Mouse (Mus musculus): ENCODE measurements around the gene Tex37. TPM values are rescaled to one million over a fixed set of nuclear protein-coding genes. Genes with fewer than 3 reads are reported as not detected.

Tex37 gene
- total RNA-seq, 2 experiments from 2014 or later, result not detected

DNA sequence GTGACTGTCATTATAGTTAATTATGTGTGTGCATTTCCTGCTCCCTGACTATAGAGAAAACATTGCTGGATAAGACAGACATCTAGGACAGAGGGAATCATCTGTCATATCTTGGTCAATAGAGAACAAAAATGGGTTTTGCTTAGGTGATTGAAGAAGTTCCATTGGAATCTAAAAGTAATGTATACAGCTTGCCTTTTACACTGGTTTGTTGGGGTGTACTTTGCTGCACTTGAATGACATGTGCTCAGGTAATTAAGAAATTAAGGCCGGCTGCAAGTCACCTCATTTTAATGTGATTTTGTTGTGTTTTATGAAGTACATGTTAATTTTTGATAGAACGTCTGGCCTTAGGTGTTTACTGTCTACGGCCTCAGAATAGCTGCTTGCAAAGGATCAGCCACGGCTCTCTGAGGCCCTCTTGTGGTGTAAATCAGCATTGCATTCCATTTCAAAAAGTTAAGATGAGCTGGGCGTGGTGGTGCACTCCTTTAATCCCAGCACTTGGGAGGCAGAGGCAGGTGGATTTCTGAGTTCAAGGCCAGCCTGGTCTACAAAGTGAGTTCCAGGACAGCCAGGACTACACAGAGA lies 37.9 kb downstream of the Tex37 start:
- DNase-seq, result peak; percentile 31

GRCm38 (mm10) chr6:70875017-70875416 lies 43.7 kb downstream of the Tex37 start:
- no peak for DNase-seq

- DNase-seq, result no peak
Observed at GRCm38 (mm10) chr6:70874035-70874775, 44.5 kb downstream of the Tex37 start.

GRCm38 (mm10) chr6:70872570-70872969 lies 46.2 kb downstream of the Tex37 start:
- no peak for DNase-seq

DNA sequence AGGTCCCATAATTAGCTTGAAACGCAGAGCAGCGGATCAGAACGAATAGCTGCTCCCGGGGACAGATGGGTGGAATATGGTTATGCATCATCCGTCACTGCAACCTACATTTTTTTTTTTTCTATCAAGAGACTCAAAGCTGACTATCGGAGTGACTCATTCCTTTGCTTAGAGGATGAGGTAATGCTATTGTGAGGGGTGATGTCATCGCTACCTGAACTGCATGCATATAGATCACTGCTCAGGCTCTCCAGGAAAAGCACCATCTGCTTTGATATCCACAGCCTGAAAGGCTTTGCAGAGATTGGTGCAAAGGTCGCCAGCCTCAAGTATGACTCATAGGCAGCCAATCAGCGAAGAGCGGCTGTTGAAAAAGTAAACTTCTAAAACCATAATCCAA lies 46.6 kb downstream of the Tex37 start:
- no peak for DNase-seq

- DNase-seq, result no peak
Observed at GRCm38 (mm10) chr6:70871511-70871980, 47.2 kb downstream of the Tex37 start.

- no peak for DNase-seq
Observed at GRCm38 (mm10) chr6:70867297-70867696, 51.4 kb downstream of the Tex37 start.

GRCm38 (mm10) chr6:70866761-70867160 lies 52.0 kb downstream of the Tex37 start:
- no peak for DNase-seq

- DNase-seq, result no peak
Observed at GRCm38 (mm10) chr6:70864285-70864684, 54.4 kb downstream of the Tex37 start.

Other genes starting within 250 kb of the Tex37 start
- gene Rpia, start 126.7 kb downstream of the Tex37 start, total RNA-seq (2021), result 10 to 100 TPM; 12.5 to 13.6 TPM
- gene Eif2ak3, start 74.4 kb downstream of the Tex37 start, total RNA-seq (2021), result 1 to 10 TPM; 4.9 to 5.9 TPM
- not detected for gene Foxi3, start 37.6 kb upstream of the Tex37 start, total RNA-seq (2021)
- 1 to 10 TPM; 5.1 to 6.1 TPM for gene Thnsl2, start 225.5 kb upstream of the Tex37 start, total RNA-seq (2021)